Mouse (Mus musculus) C2C12 (cell line): ENCODE data around the gene Slit3.

ENCODE experiments used
- CTCF ChIP-seq: IDR thresholded peaks from one replicate; pipeline ENCODE4 v1.5.1; 2011; ENCODE audit not compliant: control insufficient read depth, insufficient read depth, insufficient read length
- FOSL1 ChIP-seq: IDR thresholded peaks from one replicate; pipeline ENCODE4 v1.8.0; 2011; ENCODE audit warnings: mild to moderate bottlenecking, low read length; ENCODE audit not compliant: poor library complexity, insufficient read depth, severe bottlenecking
- MYOD1 ChIP-seq: IDR thresholded peaks from one replicate; pipeline ENCODE4 v1.6.1; 2011; ENCODE audit warnings: low read depth; ENCODE audit not compliant: control insufficient read depth, insufficient read length

DNA sequence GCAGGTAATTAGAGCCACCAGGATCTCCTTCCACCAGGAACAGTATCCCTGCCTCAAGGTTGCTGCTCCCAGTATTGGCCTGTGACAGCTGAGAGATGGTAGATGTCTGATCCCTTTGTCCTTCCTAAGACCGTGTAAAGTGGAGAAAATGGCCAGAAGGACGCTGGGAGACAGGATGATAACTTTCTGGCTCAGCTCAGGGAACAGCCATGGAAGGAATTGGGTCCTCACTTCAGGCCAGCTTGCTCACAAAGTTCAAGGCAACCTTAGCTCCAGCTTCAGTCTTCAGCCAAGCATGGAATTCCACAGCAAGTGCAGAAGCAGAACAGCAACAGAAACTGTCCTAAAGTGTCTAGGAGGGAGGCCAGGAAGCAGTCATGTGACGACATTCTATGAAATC is 289.4 kb downstream of the Slit3 start:
- TF ChIP-seq CTCF (no peak), MYOD1 (no peak), FOSL1 (no peak)
